Mouse (Mus musculus) forebrain, embryonic 11.5 days (tissue): ENCODE measurements around the gene Ints6l. TPM values are rescaled to one million over a fixed set of nuclear protein-coding genes. Genes with fewer than 3 reads are reported as not detected.
"Not testable (repeated sequence)": the region's sequence is repeated elsewhere in the genome, so short reads cannot be mapped to it uniquely, and the experiment has no call there.

ENCODE experiments used
- ATAC-seq: fragments of 200-750 bp; cut with Nextera tagmentation; replicated peaks from 2 replicates; pipeline ENCODE4 v1.8.0; 2017; ENCODE audit warnings: moderate TSS enrichment; ENCODE audit not compliant: low FRiP score
- DNase-seq: peaks from one replicate; pipeline ENCODE4 v3.0.0-alpha.2; 2017; ENCODE audit warnings: low spot score
- H3K27ac ChIP-seq: fragments of 300-500 bp; sonication (generic); 2 replicates; pipeline ENCODE4 v1.5.1; 2014; ENCODE audit warnings: low read depth, low read length
- H3K27me3 ChIP-seq: fragments of 300-500 bp; sonication (generic); 2 replicates; pipeline ENCODE4 v1.6.1; 2014; ENCODE audit warnings: mild to moderate bottlenecking, low read length, mixed read lengths; ENCODE audit not compliant: control insufficient read depth, insufficient read depth
- H3K36me3 ChIP-seq: fragments of 300-500 bp; sonication (generic); 2 replicates; pipeline ENCODE4 v1.6.1; 2014; ENCODE audit warnings: mild to moderate bottlenecking, low read length, moderate library complexity, mixed read lengths; ENCODE audit not compliant: control insufficient read depth, insufficient read depth
- H3K4me1 ChIP-seq: fragments of 300-500 bp; sonication (generic); replicated peaks from 2 replicates; pipeline ENCODE4 v1.6.1; 2014; ENCODE audit warnings: low read length, mixed read lengths; ENCODE audit not compliant: control insufficient read depth, insufficient read depth
- H3K4me2 ChIP-seq: fragments of 300-500 bp; sonication (generic); 2 replicates; pipeline ENCODE4 v1.6.1; 2014; ENCODE audit warnings: low read depth, mild to moderate bottlenecking, low read length, moderate library complexity, mixed read lengths; ENCODE audit not compliant: severe bottlenecking
- H3K4me3 ChIP-seq: fragments of 300-500 bp; sonication (generic); 2 replicates; pipeline ENCODE4 v1.5.1; 2014; ENCODE audit warnings: low read depth, low read length
- H3K9ac ChIP-seq: fragments of 300-500 bp; sonication (generic); 2 replicates; pipeline ENCODE4 v1.6.1; 2014; ENCODE audit warnings: low read length
- H3K9me3 ChIP-seq: fragments of 300-500 bp; sonication (generic); 2 replicates; pipeline ENCODE4 v1.6.1; 2016; ENCODE audit warnings: low read length, mixed read lengths; ENCODE audit not compliant: control insufficient read depth
- WGBS: fragments of 180-500 bp; shearing (Covaris S2); extraction: QIAGEN DNeasy Blood & Tissue Kit; methylation state at CpG from one replicate; pipeline ENCODE4 v1.1.7; 2014; 5-methylcytosine and 5-hydroxymethylcytosine counted together
- polyA plus RNA-seq: library from polyadenylated mRNA; unstranded; fragments of >200 nt; fragmentation: Nextera tagmentation; extraction: Ambion mirVana; gene quantifications from 2 replicates; pipeline ENCODE4 v1.2.1, GENCODE M21; 2014

The Ints6l gene
- polyA plus RNA-seq, 1 experiment from 2014 or later: 23.4 TPM

- ATAC-seq: no peak
- H3K36me3 ChIP-seq: no peaks in the 10 kb centered on the region
- H3K4me3 ChIP-seq: no peak overlapping the region
- 87% methylated on average over 3 of the region's 3 CpGs for WGBS
- H3K9me3 ChIP-seq: no peaks in the 10 kb centered on the region
- no peak overlapping the region for H3K9ac ChIP-seq
- H3K4me1 ChIP-seq: no peaks in the 10 kb centered on the region
- DNase-seq: no peak
- H3K4me2 ChIP-seq: no peak overlapping the region
- H3K27ac ChIP-seq: no peak overlapping the region
- no peaks in the 10 kb centered on the region for H3K27me3 ChIP-seq
These were observed 22.9 kb downstream of the Ints6l start for GRCm38 (mm10) chrX:56477553-56477952.

- 67% methylated on average over 3 of the region's 3 CpGs for WGBS
These were observed 27.2 kb downstream of the Ints6l start for GRCm38 (mm10) chrX:56481906-56482305.

GRCm38 (mm10) chrX:56489758-56490157, 35.1 kb downstream of the Ints6l start:
- Histone ChIP-seq H3K9ac (no peak overlapping the region), H3K9me3 (no peaks in the 10 kb centered on the region), H3K4me3 (no peak overlapping the region), H3K27ac (no peak overlapping the region), H3K27me3 (no peaks in the 10 kb centered on the region), H3K4me2 (no peak overlapping the region), H3K36me3 (no peaks in the 10 kb centered on the region), H3K4me1 (no peaks in the 10 kb centered on the region)
- DNase-seq: peak; percentile 71
- ATAC-seq: no peak
- WGBS: 36% methylated on average over 1 of the region's 1 CpGs

More at GRCm38 (mm10) chrX:56481906-56482305, 27.2 kb downstream of the Ints6l start:
- no peak overlapping the region for H3K9ac ChIP-seq
- no peaks in the 10 kb centered on the region for H3K36me3 ChIP-seq
- H3K9me3 ChIP-seq: no peaks in the 10 kb centered on the region
- H3K27ac ChIP-seq: no peak overlapping the region
- H3K27me3 ChIP-seq: no peaks in the 10 kb centered on the region
- H3K4me3 ChIP-seq: no peak overlapping the region
- no peaks in the 10 kb centered on the region for H3K4me1 ChIP-seq
- no peak overlapping the region for H3K4me2 ChIP-seq
- DNase-seq: no peak
- ATAC-seq: no peak

GRCm38 (mm10) chrX:56497241-56497640, 42.6 kb downstream of the Ints6l start:
- no peak for DNase-seq
- Histone ChIP-seq H3K27ac (no peak overlapping the region), H3K9me3 (no peaks in the 10 kb centered on the region), H3K4me3 (no peak overlapping the region), H3K27me3 (no peaks in the 10 kb centered on the region), H3K9ac (no peak overlapping the region), H3K4me2 (no peak overlapping the region), H3K36me3 (no peaks in the 10 kb centered on the region), H3K4me1 (no peaks in the 10 kb centered on the region)
- 87% methylated on average over 7 of the region's 7 CpGs for WGBS
- ATAC-seq: no peak

- H3K4me2 ChIP-seq, H3K9ac ChIP-seq, H3K27me3 ChIP-seq, H3K4me3 ChIP-seq, H3K36me3 ChIP-seq, ATAC-seq, H3K27ac ChIP-seq, DNase-seq, H3K4me1 ChIP-seq, H3K9me3 ChIP-seq: not testable (repeated sequence)
- 86% methylated on average over 6 of the region's 6 CpGs for WGBS
These were observed 69.8 kb downstream of the Ints6l start, which contains the start of gene Gm10477 for GRCm38 (mm10) chrX:56524442-56524841. Gene Gm10477, plus strand, starts transcription at chrX:56524742.

GRCm38 (mm10) chrX:56531266-56531665, 76.6 kb downstream of the Ints6l start:
- H3K36me3 ChIP-seq: no peaks in the 10 kb centered on the region
- ATAC-seq (no peak), DNase-seq (peak; percentile 73)
- H3K27ac ChIP-seq: no peak overlapping the region
- H3K4me1 ChIP-seq: no peaks in the 10 kb centered on the region
- WGBS: 2% methylated on average over 3 of the region's 3 CpGs
- H3K9me3 ChIP-seq: no peaks in the 10 kb centered on the region
- no peaks in the 10 kb centered on the region for H3K27me3 ChIP-seq
- no peak overlapping the region for H3K4me3 ChIP-seq
- H3K9ac ChIP-seq: no peak overlapping the region
- no peak overlapping the region for H3K4me2 ChIP-seq

GRCm38 (mm10) chrX:56537162-56537561, 82.5 kb downstream of the Ints6l start:
- peak; percentile 52 for DNase-seq
- Histone ChIP-seq H3K27me3 (no peaks in the 10 kb centered on the region), H3K4me1 (no peaks in the 10 kb centered on the region), H3K9ac (no peak overlapping the region), H3K4me2 (no peak overlapping the region), H3K4me3 (no peak overlapping the region), H3K27ac (no peak overlapping the region), H3K9me3 (no peaks in the 10 kb centered on the region), H3K36me3 (no peaks in the 10 kb centered on the region)
- WGBS: 49% methylated on average over 4 of the region's 4 CpGs
- ATAC-seq: no peak

- WGBS: 85% methylated on average over 7 of the region's 7 CpGs
- ATAC-seq (no peak), DNase-seq (no peak)
- Histone ChIP-seq H3K4me2 (no peak within 1 kb of the TSS), H3K9me3 (no peaks in the 10 kb centered on the region), H3K4me3 (no peak within 1 kb of the TSS), H3K4me1 (no peaks in the 10 kb centered on the region), H3K27me3 (no peaks in the 10 kb centered on the region), H3K36me3 (no peaks in the 10 kb centered on the region), H3K9ac (no peak within 1 kb of the TSS), H3K27ac (no peak within 1 kb of the TSS)
These were observed 94.8 kb downstream of the Ints6l start, which contains the start of gene Gm648 for GRCm38 (mm10) chrX:56549506-56549905. Gene Gm648, minus strand, starts transcription at chrX:56549606.

- no peak overlapping the region for H3K27ac ChIP-seq
- DNase-seq: no peak
- no peak overlapping the region for H3K9ac ChIP-seq
- WGBS: 90% methylated on average over 3 of the region's 3 CpGs
- H3K9me3 ChIP-seq: no peaks in the 10 kb centered on the region
- H3K4me3 ChIP-seq: no peak overlapping the region
- ATAC-seq: no peak
- H3K36me3 ChIP-seq: no peaks in the 10 kb centered on the region
- H3K4me1 ChIP-seq: no peaks in the 10 kb centered on the region
- no peaks in the 10 kb centered on the region for H3K27me3 ChIP-seq
- no peak overlapping the region for H3K4me2 ChIP-seq
These were observed 98.9 kb downstream of the Ints6l start for GRCm38 (mm10) chrX:56553584-56553983.
